8 mouse cellular contexts compared by ENCODE assay signal in the genomic region with DNA sequence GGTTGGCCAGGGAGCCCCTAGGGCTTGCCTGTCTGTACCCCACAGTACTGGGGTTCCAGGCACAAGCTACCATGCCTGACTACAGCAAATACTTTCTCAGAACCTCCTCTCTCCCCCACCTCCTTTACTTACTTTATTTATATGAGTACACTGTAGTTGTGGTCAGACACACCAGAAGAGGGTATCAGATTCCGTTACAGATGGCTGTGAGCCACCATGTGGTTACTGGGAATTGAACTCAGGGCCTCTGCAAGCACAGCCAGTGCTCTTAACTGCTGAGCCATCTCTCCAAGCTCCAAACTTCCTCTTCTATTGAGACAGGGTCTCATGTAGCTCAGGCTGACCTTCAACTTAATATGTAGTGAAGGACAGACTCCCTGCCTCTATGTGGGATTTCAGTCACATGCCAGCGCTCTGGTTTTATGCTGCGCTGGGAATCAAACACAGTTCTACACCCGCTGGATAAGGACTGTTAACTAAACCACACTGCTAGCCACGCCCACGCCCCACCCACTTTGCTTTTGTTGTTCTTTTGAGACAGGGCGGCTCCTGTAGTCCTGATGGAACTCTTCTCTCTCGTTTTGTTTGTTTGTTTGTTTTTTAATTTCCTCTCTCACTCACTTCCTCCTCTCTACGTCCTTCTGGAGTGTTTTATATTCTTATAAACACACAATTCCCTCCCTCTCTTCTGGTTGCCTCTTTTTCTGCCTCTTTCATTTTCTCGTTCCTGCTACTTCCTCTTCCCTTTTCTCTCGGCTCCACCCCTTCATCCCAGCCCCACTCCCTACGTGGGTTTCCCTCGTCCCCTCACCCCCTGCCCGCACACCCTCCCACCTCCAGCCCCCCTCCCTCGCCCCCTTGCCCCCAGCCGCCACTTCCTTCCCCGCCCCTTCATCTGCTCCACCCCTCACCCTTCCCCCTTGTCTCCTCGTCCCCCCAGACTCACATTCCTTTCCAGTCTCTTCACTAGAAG. TPM values are rescaled to one million over a fixed set of nuclear protein-coding genes. Genes with fewer than 3 reads are reported as not detected.
A peak's percentile ranks its signal among the peaks of the same experiment; 100 is the strongest.
DNase-seq lines count a peak whose midpoint lies in the region; ATAC-seq lines count a peak whose summit lies in the region.

No protein-coding gene starts in this region.

- no peaks in the 10 kb centered on the region for H3K9me3 ChIP-seq in embryonic facial prominence, embryonic 10.5 days
- no peaks in the 10 kb centered on the region for H3K9me3 ChIP-seq in heart, embryonic 14.5 days (ENCODE audit: control insufficient read depth, low read length)
- no peaks in the 10 kb centered on the region for H3K9me3 ChIP-seq in kidney, embryonic 16.5 days (ENCODE audit: low read length)

- peak overlapping the region; percentile 70 for H3K4me2 ChIP-seq in heart, embryonic 14.5 days (ENCODE audit: low read length)
- peak overlapping the region; percentile 64 for H3K4me2 ChIP-seq in kidney, embryonic 16.5 days (replicated peaks; ENCODE audit: low read depth, low read length)

- H3K36me3 ChIP-seq in embryonic facial prominence, embryonic 10.5 days (replicated peaks) = no peaks in the 10 kb centered on the region
- H3K36me3 ChIP-seq in heart, embryonic 14.5 days (ENCODE audit: control insufficient read depth, insufficient read depth, low read length) = no peaks in the 10 kb centered on the region
- H3K36me3 ChIP-seq in kidney, embryonic 16.5 days (ENCODE audit: insufficient read depth, low read length) = no peaks in the 10 kb centered on the region

- peaks cover 25% of the 10 kb centered on the region for H3K4me1 ChIP-seq in embryonic facial prominence, embryonic 10.5 days
- peaks cover 0 to 3% of the 10 kb centered on the region in 2 experiments; a peak in 2 of 4 replicates for H3K4me1 ChIP-seq in heart, embryonic 14.5 days (ENCODE audit: control insufficient read depth in 2 of 2, insufficient read depth in 2 of 2, low read length in 2 of 2)
- H3K4me1 ChIP-seq in kidney, embryonic 16.5 days (ENCODE audit: insufficient read depth, low read length) = 0 out of 2 replicates have a peak, but pooled peaks cover 6% of the 10 kb centered on the region

- H3K27ac ChIP-seq in embryonic facial prominence, embryonic 10.5 days (replicated peaks) = peak overlapping the region; percentile 85
- H3K27ac ChIP-seq in heart, embryonic 14.5 days (replicated peaks in 1 of 2; ENCODE audit: control insufficient read depth in 1 of 2, insufficient read depth in 1 of 2, low read depth in 2 of 2, low read length in 2 of 2) = peak overlapping the region; percentile 17 to 57
- H3K27ac ChIP-seq in kidney, embryonic 16.5 days (ENCODE audit: low read length) = peak overlapping the region; percentile 70

- peak; percentile 64 for DNase-seq in urinary bladder, postnatal 25 days (ENCODE audit: low spot score)
- no peak for DNase-seq in urinary bladder, adult 2 months (ENCODE audit: low spot score)
- DNase-seq in embryonic facial prominence, embryonic 10.5 days (ENCODE audit: low spot score) = peak; percentile 78
- DNase-seq in lung, postnatal 36 days = peak; percentile 95
- DNase-seq in spleen, adult 18-20 months = peak; percentile 73 to 89
- DNase-seq in cerebellum, adult 9-10 months = no peak

- ATAC-seq in heart, embryonic 14.5 days (ENCODE audit: insufficient number of reproducible peaks, insufficient read depth, low FRiP score, low read depth) = no peak
- ATAC-seq in kidney, embryonic 16.5 days (ENCODE audit: low FRiP score, low TSS enrichment) = peak; percentile 66

- peak overlapping the region; percentile 54 for H3K9ac ChIP-seq in heart, embryonic 14.5 days (ENCODE audit: low read length)
- H3K9ac ChIP-seq in kidney, embryonic 16.5 days (replicated peaks; ENCODE audit: low read length) = peak overlapping the region; percentile 28

- peak overlapping the region; percentile 60 for H3K4me3 ChIP-seq in embryonic facial prominence, embryonic 10.5 days
- H3K4me3 ChIP-seq in heart, embryonic 14.5 days (ENCODE audit: control insufficient read depth in 1 of 2, insufficient read depth in 1 of 2, low read depth in 1 of 2, low read length in 2 of 2) = peak overlapping the region; percentile 44 to 49
- H3K4me3 ChIP-seq in kidney, embryonic 16.5 days (ENCODE audit: low read length) = peak overlapping the region; percentile 49

- no peaks in the 10 kb centered on the region for H3K27me3 ChIP-seq in embryonic facial prominence, embryonic 10.5 days (replicated peaks; ENCODE audit: low read depth, poor library complexity, severe bottlenecking)
- no peaks in the 10 kb centered on the region for H3K27me3 ChIP-seq in heart, embryonic 14.5 days (ENCODE audit: control insufficient read depth, insufficient read depth, low read length)
- H3K27me3 ChIP-seq in kidney, embryonic 16.5 days (ENCODE audit: insufficient read depth, low read length) = no peaks in the 10 kb centered on the region

- WGBS in embryonic facial prominence, embryonic 10.5 days = 2% methylated on average over 18 of the region's 18 CpGs
- 4% methylated on average over 18 of the region's 18 CpGs for WGBS in heart, embryonic 14.5 days
- 3% methylated on average over 16 of the region's 18 CpGs for WGBS in kidney, embryonic 16.5 days

RNA-seq across cellular contexts. Expression of a gene that starts 2.3 kb away (rescaled TPM):
- 20.4 and 23.0 TPM in 2 replicates for polyA plus RNA-seq in urinary bladder, adult 2 months (2012; rRNA removed)
- polyA plus RNA-seq in embryonic facial prominence, embryonic 10.5 days (2016; fragmentation: Nextera tagmentation; extraction: Ambion mirVana) = 2.6 and 6.9 TPM in 2 replicates
- polyA plus RNA-seq in heart, embryonic 14.5 days (2014; fragmentation: Nextera tagmentation; extraction: Ambion mirVana) = 9.5 and 11.2 TPM in 2 replicates
- 10.7 and 12.8 TPM in 2 replicates for polyA plus RNA-seq in kidney, embryonic 16.5 days (2015; fragmentation: Nextera tagmentation; extraction: Ambion mirVana)

RNA-seq across cellular contexts. Expression of a gene that starts 8.3 kb away (rescaled TPM):
- polyA plus RNA-seq in urinary bladder, adult 2 months (2012; rRNA removed) = 2.6 and 3.5 TPM in 2 replicates
- 0.16 and 0.34 TPM in 2 replicates for polyA plus RNA-seq in embryonic facial prominence, embryonic 10.5 days (2016; fragmentation: Nextera tagmentation; extraction: Ambion mirVana)
- polyA plus RNA-seq in heart, embryonic 14.5 days (2014; fragmentation: Nextera tagmentation; extraction: Ambion mirVana) = 0.40 and 0.61 TPM in 2 replicates
- polyA plus RNA-seq in kidney, embryonic 16.5 days (2015; fragmentation: Nextera tagmentation; extraction: Ambion mirVana) = 0.66 and 1.2 TPM in 2 replicates

RNA-seq across cellular contexts. Expression of a gene that starts 10.1 kb away (rescaled TPM):
- 11.2 and 13.3 TPM in 2 replicates for polyA plus RNA-seq in urinary bladder, adult 2 months (2012; rRNA removed)
- polyA plus RNA-seq in embryonic facial prominence, embryonic 10.5 days (2016; fragmentation: Nextera tagmentation; extraction: Ambion mirVana) = 2.9 and 3.9 TPM in 2 replicates
- 7.4 and 9.4 TPM in 2 replicates for polyA plus RNA-seq in heart, embryonic 14.5 days (2014; fragmentation: Nextera tagmentation; extraction: Ambion mirVana)
- polyA plus RNA-seq in kidney, embryonic 16.5 days (2015; fragmentation: Nextera tagmentation; extraction: Ambion mirVana) = 8.3 and 9.2 TPM in 2 replicates

RNA-seq across cellular contexts. Expression of a gene that starts 15.9 kb away (rescaled TPM):
- polyA plus RNA-seq in urinary bladder, adult 2 months (2012; rRNA removed) = 0.55 and 0.83 TPM in 2 replicates
- not detected in 2 replicates for polyA plus RNA-seq in embryonic facial prominence, embryonic 10.5 days (2016; fragmentation: Nextera tagmentation; extraction: Ambion mirVana)
- polyA plus RNA-seq in heart, embryonic 14.5 days (2014; fragmentation: Nextera tagmentation; extraction: Ambion mirVana) = not detected in 2 replicates
- 0.15 and 0.28 TPM in 2 replicates for polyA plus RNA-seq in kidney, embryonic 16.5 days (2015; fragmentation: Nextera tagmentation; extraction: Ambion mirVana)

RNA-seq across cellular contexts. Expression of a gene that starts 19.2 kb away (rescaled TPM):
- 0.29 and 0.43 TPM in 2 replicates for polyA plus RNA-seq in urinary bladder, adult 2 months (2012; rRNA removed)
- polyA plus RNA-seq in embryonic facial prominence, embryonic 10.5 days (2016; fragmentation: Nextera tagmentation; extraction: Ambion mirVana) = not detected in 2 replicates
- not detected in 2 replicates for polyA plus RNA-seq in heart, embryonic 14.5 days (2014; fragmentation: Nextera tagmentation; extraction: Ambion mirVana)
- polyA plus RNA-seq in kidney, embryonic 16.5 days (2015; fragmentation: Nextera tagmentation; extraction: Ambion mirVana) = 0.13 TPM in 1 of 2 replicates, not detected in the other

Comparison
In these comparisons a context has a peak if more than half of its experiments do, and no peak if none do; other contexts are left out.
1. DNase-seq: peak in urinary bladder, postnatal 25 days (single experiment), embryonic facial prominence, embryonic 10.5 days (single experiment), lung, postnatal 36 days (single experiment) and spleen, adult 18-20 months (2 of 2); none in urinary bladder, adult 2 months (single experiment) and cerebellum, adult 9-10 months (single experiment).
2. Peak in every context shown above with its lines, with median percentiles within 50 percentile points of each other: H3K27ac ChIP-seq and H3K4me3 ChIP-seq.